In genomic region chr8:55476923-55477322, GRCm38 (mm10) we compare ENCODE assay signal across 20 mouse cellular contexts.
"Had no signal": no experiment of that assay in that cellular context is flagged by ENCODE, and none has a peak within 500 bp of the region (broad histone marks: within the 10 kb centered on the region; RNA-seq: fewer than 3 reads in every experiment).

No protein-coding gene starts in this region.

- H3K4me1 ChIP-seq: lung, embryonic 15.5 days; midbrain, embryonic 10.5 days; midbrain, embryonic 12.5 days; neural tube, embryonic 13.5 days; neural tube, embryonic 15.5 days had no signal

- H3K27me3 ChIP-seq: lung, embryonic 15.5 days; midbrain, embryonic 12.5 days; neural tube, embryonic 13.5 days; neural tube, embryonic 15.5 days had no signal

- DNase-seq: lung, postnatal 14 days; lung, postnatal 4 days; midbrain, embryonic 14.5 days; retina, postnatal 1 day; right cerebral cortex, adult 18-20 months; right cerebral cortex, postnatal 25 days; right cerebral cortex, postnatal 4 days; spleen, adult 18-20 months; thymus, adult 18-20 months; thymus, postnatal 14 days; thymus, postnatal 36 days had no signal

- H3K9ac ChIP-seq: liver, embryonic 14.5 days; lung, embryonic 15.5 days; midbrain, embryonic 12.5 days; neural tube, embryonic 13.5 days; neural tube, embryonic 15.5 days had no signal

- H3K27ac ChIP-seq: liver, embryonic 14.5 days; lung, embryonic 15.5 days; midbrain, embryonic 10.5 days; midbrain, embryonic 12.5 days; neural tube, embryonic 13.5 days; neural tube, embryonic 15.5 days had no signal

- ATAC-seq: lung, postnatal 0 days; midbrain, embryonic 16.5 days had no signal

- H3K4me3 ChIP-seq: lung, embryonic 15.5 days; midbrain, embryonic 10.5 days; midbrain, embryonic 12.5 days; myocyte; neural tube, embryonic 13.5 days; neural tube, embryonic 15.5 days had no signal

- H3K9me3 ChIP-seq: lung, embryonic 15.5 days; midbrain, embryonic 10.5 days; midbrain, embryonic 12.5 days; neural tube, embryonic 13.5 days; neural tube, embryonic 15.5 days had no signal

- H3K36me3 ChIP-seq: lung, embryonic 15.5 days; midbrain, embryonic 10.5 days; midbrain, embryonic 12.5 days; neural tube, embryonic 13.5 days; neural tube, embryonic 15.5 days had no signal

- H3K4me2 ChIP-seq: lung, embryonic 15.5 days; midbrain, embryonic 12.5 days; neural tube, embryonic 13.5 days; neural tube, embryonic 15.5 days had no signal
